Mouse (Mus musculus): ENCODE data around the gene Mlana. TPM values are rescaled to one million over a fixed set of nuclear protein-coding genes. Genes with fewer than 3 reads are reported as not detected.

The Mlana gene
- polyA plus RNA-seq, 1 experiment from 2014 or later = not detected

- no peaks in the 10 kb centered on the region for H3K4me1 ChIP-seq (ENCODE audit: control insufficient read depth, insufficient read depth, low read length)
- H3K4me3 ChIP-seq (ENCODE audit: low read length) = no peak overlapping the region
- no peak overlapping the region for H3K27ac ChIP-seq (ENCODE audit: low read length)
- no peaks in the 10 kb centered on the region for H3K36me3 ChIP-seq (ENCODE audit: control insufficient read depth, insufficient read depth, low read length)
- H3K9ac ChIP-seq (ENCODE audit: low read depth, low read length) = no peak overlapping the region
- WGBS = 62% methylated on average over 6 of the region's 6 CpGs
- no peaks in the 10 kb centered on the region for H3K9me3 ChIP-seq (ENCODE audit: control insufficient read depth, low read length)
- no peaks in the 10 kb centered on the region for H3K27me3 ChIP-seq (replicated peaks; ENCODE audit: control insufficient read depth, insufficient read depth, low read length)
- ATAC-seq = no peak
- no peak overlapping the region for H3K4me2 ChIP-seq (ENCODE audit: low read depth, low read length)
These were observed 37.9 kb upstream of the Mlana start for GRCm38 (mm10) chr19:29659705-29660104.

GRCm38 (mm10) chr19:29660835-29661764 lies 36.5 kb upstream of the Mlana start:
- ATAC-seq = no peak
- Histone ChIP-seq H3K27ac (ENCODE audit: low read length) (no peak overlapping the region), H3K4me2 (ENCODE audit: low read depth, low read length) (no peak overlapping the region), H3K36me3 (ENCODE audit: control insufficient read depth, insufficient read depth, low read length) (no peaks in the 10 kb centered on the region), H3K4me3 (ENCODE audit: low read length) (no peak overlapping the region), H3K4me1 (ENCODE audit: control insufficient read depth, insufficient read depth, low read length) (no peaks in the 10 kb centered on the region), H3K27me3 (replicated peaks; ENCODE audit: control insufficient read depth, insufficient read depth, low read length) (no peaks in the 10 kb centered on the region), H3K9ac (ENCODE audit: low read depth, low read length) (no peak overlapping the region), H3K9me3 (ENCODE audit: control insufficient read depth, low read length) (no peaks in the 10 kb centered on the region)
- WGBS = 69% methylated on average over 10 of the region's 10 CpGs

- Histone ChIP-seq H3K27me3 (replicated peaks; ENCODE audit: control insufficient read depth, insufficient read depth, low read length) (no peaks in the 10 kb centered on the region), H3K27ac (ENCODE audit: low read length) (no peak overlapping the region), H3K36me3 (ENCODE audit: control insufficient read depth, insufficient read depth, low read length) (no peaks in the 10 kb centered on the region), H3K4me2 (ENCODE audit: low read depth, low read length) (no peak overlapping the region), H3K9me3 (ENCODE audit: control insufficient read depth, low read length) (no peaks in the 10 kb centered on the region), H3K9ac (ENCODE audit: low read depth, low read length) (no peak overlapping the region), H3K4me1 (ENCODE audit: control insufficient read depth, insufficient read depth, low read length) (0 out of 2 replicates have a peak, but pooled peaks cover 1% of the 10 kb centered on the region), H3K4me3 (ENCODE audit: low read length) (no peak overlapping the region)
- ATAC-seq = no peak
- WGBS = 75% methylated on average over 6 of the region's 6 CpGs
These were observed 35.5 kb upstream of the Mlana start for GRCm38 (mm10) chr19:29661974-29662580.

DNA sequence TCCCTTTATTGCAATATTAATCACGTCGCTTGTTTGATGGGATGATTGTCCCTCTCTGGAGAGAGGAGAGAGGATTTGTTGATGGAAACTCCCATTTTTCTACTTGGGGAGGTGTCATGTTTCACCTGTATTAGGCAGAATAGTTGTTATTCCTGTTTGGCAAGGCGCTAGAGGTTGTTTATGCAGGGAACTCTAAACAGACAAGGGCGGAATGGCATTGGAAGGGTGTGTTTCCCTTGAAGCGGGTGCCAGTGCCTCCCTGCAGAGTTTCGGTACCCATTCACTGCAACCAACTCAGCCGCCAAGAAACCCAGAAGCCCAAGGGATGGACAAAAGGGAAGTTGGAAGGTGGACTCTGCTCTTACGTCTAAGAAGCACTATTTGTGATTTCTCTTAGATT lies 33.8 kb upstream of the Mlana start:
- no peak overlapping the region for H3K4me3 ChIP-seq (ENCODE audit: low read length)
- no peak overlapping the region for H3K27ac ChIP-seq (ENCODE audit: low read length)
- no peak overlapping the region for H3K4me2 ChIP-seq (ENCODE audit: low read depth, low read length)
- H3K36me3 ChIP-seq (ENCODE audit: control insufficient read depth, insufficient read depth, low read length) = no peaks in the 10 kb centered on the region
- 0 out of 2 replicates have a peak, but pooled peaks cover 2% of the 10 kb centered on the region for H3K4me1 ChIP-seq (ENCODE audit: control insufficient read depth, insufficient read depth, low read length)
- H3K9me3 ChIP-seq (ENCODE audit: control insufficient read depth, low read length) = no peaks in the 10 kb centered on the region
- no peak for ATAC-seq
- 67% methylated on average over 8 of the region's 8 CpGs for WGBS
- no peaks in the 10 kb centered on the region for H3K27me3 ChIP-seq (replicated peaks; ENCODE audit: control insufficient read depth, insufficient read depth, low read length)
- H3K9ac ChIP-seq (ENCODE audit: low read depth, low read length) = no peak overlapping the region

DNA sequence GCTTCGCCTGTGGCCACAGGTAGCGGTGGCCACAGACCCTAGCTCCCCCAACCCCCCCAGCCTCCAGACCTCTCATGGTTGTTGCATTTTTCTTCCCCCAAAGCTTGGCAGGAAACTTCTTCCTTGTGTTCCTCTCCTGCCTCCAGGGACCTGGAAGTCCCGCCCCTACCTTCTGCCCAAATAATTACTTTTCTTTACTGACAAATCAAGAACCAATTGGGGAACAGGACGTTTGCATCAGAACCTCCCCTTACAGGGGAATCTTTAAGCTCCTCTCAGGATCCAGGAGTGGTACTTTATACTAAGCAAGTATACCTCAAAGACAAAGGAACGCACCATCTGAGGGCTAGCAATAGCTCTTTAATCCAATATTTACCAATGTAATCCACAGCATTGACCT lies 32.7 kb upstream of the Mlana start:
- Histone ChIP-seq H3K27ac (ENCODE audit: low read length) (no peak overlapping the region), H3K36me3 (ENCODE audit: control insufficient read depth, insufficient read depth, low read length) (no peaks in the 10 kb centered on the region), H3K9me3 (ENCODE audit: control insufficient read depth, low read length) (no peaks in the 10 kb centered on the region), H3K27me3 (replicated peaks; ENCODE audit: control insufficient read depth, insufficient read depth, low read length) (no peaks in the 10 kb centered on the region), H3K4me1 (ENCODE audit: control insufficient read depth, insufficient read depth, low read length) (0 out of 2 replicates have a peak, but pooled peaks cover 2% of the 10 kb centered on the region), H3K9ac (ENCODE audit: low read depth, low read length) (no peak overlapping the region), H3K4me2 (ENCODE audit: low read depth, low read length) (no peak overlapping the region), H3K4me3 (ENCODE audit: low read length) (no peak overlapping the region)
- WGBS = 83% methylated on average over 5 of the region's 5 CpGs
- no peak for ATAC-seq

DNA sequence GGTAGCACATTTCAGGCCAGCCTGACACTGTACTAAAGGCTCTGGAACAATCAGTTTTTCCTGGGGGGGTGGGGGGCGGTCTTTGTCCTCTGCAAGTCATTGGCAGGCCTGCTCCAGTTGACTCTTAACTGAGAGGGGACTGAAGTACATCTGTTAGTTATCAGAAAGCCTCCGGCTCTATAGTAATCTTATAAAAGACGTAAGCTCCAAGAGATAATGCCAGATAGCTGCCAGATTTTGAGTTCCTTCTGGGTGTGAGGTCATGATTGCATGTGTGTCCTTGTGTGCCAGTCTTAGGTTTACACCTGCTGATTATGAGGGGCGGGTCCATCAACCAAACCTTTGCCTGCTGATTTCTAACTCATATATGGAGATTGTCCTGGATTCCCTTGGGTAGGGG lies 31.5 kb upstream of the Mlana start:
- Histone ChIP-seq H3K27ac (ENCODE audit: low read length) (no peak overlapping the region), H3K4me2 (ENCODE audit: low read depth, low read length) (no peak overlapping the region), H3K4me1 (ENCODE audit: control insufficient read depth, insufficient read depth, low read length) (0 out of 2 replicates have a peak, but pooled peaks cover 2% of the 10 kb centered on the region), H3K9me3 (ENCODE audit: control insufficient read depth, low read length) (no peaks in the 10 kb centered on the region), H3K4me3 (ENCODE audit: low read length) (no peak overlapping the region), H3K27me3 (replicated peaks; ENCODE audit: control insufficient read depth, insufficient read depth, low read length) (no peaks in the 10 kb centered on the region), H3K36me3 (ENCODE audit: control insufficient read depth, insufficient read depth, low read length) (no peaks in the 10 kb centered on the region), H3K9ac (ENCODE audit: low read depth, low read length) (no peak overlapping the region)
- WGBS = 56% methylated on average over 4 of the region's 4 CpGs
- no peak for ATAC-seq

DNA sequence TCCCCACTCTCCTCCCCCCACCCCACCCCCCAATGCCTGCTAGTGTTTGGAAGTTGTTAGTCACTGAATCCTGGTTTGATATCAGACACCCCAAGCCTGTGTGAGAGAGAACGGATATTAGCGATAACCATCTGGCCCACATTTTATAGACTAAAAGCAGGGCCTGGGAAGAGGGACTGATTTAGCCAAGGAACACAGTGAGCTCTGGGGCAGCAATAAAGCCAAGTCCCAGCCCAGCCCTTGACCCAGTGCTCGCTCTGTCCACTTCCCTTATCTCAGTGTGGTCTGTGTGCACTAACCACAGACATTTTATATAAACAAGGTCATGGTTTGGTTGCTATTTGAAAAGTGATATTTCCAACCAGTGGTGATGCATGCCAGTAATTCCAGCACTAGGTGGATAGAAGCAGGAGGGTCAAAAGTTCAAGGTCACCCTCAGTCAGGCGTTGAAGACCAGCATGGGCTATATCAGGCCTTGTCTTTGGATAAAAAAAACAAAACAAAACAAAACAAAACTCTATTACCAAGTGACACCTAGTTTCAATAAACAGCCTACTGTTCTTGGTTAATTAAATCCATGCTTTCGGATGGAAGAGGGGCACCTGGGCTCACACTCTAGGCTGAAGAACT lies 30.5 kb upstream of the Mlana start:
- H3K4me2 ChIP-seq (ENCODE audit: low read depth, low read length) = no peak overlapping the region
- no peaks in the 10 kb centered on the region for H3K9me3 ChIP-seq (ENCODE audit: control insufficient read depth, low read length)
- no peak overlapping the region for H3K4me3 ChIP-seq (ENCODE audit: low read length)
- no peak overlapping the region for H3K9ac ChIP-seq (ENCODE audit: low read depth, low read length)
- 57% methylated on average over 5 of the region's 5 CpGs for WGBS
- ATAC-seq = no peak
- no peaks in the 10 kb centered on the region for H3K27me3 ChIP-seq (replicated peaks; ENCODE audit: control insufficient read depth, insufficient read depth, low read length)
- H3K36me3 ChIP-seq (ENCODE audit: control insufficient read depth, insufficient read depth, low read length) = no peaks in the 10 kb centered on the region
- no peak overlapping the region for H3K27ac ChIP-seq (ENCODE audit: low read length)
- H3K4me1 ChIP-seq (ENCODE audit: control insufficient read depth, insufficient read depth, low read length) = 0 out of 2 replicates have a peak, but pooled peaks cover 2% of the 10 kb centered on the region

GRCm38 (mm10) chr19:29668135-29668534 lies 29.5 kb upstream of the Mlana start:
- no peaks in the 10 kb centered on the region for H3K27me3 ChIP-seq (replicated peaks; ENCODE audit: control insufficient read depth, insufficient read depth, low read length)
- H3K9ac ChIP-seq (ENCODE audit: low read depth, low read length) = no peak overlapping the region
- no peak overlapping the region for H3K27ac ChIP-seq (ENCODE audit: low read length)
- H3K4me1 ChIP-seq (ENCODE audit: control insufficient read depth, insufficient read depth, low read length) = 0 out of 2 replicates have a peak, but pooled peaks cover 2% of the 10 kb centered on the region
- 82% methylated on average over 7 of the region's 7 CpGs for WGBS
- H3K36me3 ChIP-seq (ENCODE audit: control insufficient read depth, insufficient read depth, low read length) = no peaks in the 10 kb centered on the region
- H3K4me2 ChIP-seq (ENCODE audit: low read depth, low read length) = no peak overlapping the region
- no peaks in the 10 kb centered on the region for H3K9me3 ChIP-seq (ENCODE audit: control insufficient read depth, low read length)
- ATAC-seq = no peak
- no peak overlapping the region for H3K4me3 ChIP-seq (ENCODE audit: low read length)

- 0 out of 2 replicates have a peak, but pooled peaks cover 2% of the 10 kb centered on the region for H3K4me1 ChIP-seq (ENCODE audit: control insufficient read depth, insufficient read depth, low read length)
- H3K9me3 ChIP-seq (ENCODE audit: control insufficient read depth, low read length) = no peaks in the 10 kb centered on the region
- H3K4me3 ChIP-seq (ENCODE audit: low read length) = no peak overlapping the region
- no peaks in the 10 kb centered on the region for H3K27me3 ChIP-seq (replicated peaks; ENCODE audit: control insufficient read depth, insufficient read depth, low read length)
- no peaks in the 10 kb centered on the region for H3K36me3 ChIP-seq (ENCODE audit: control insufficient read depth, insufficient read depth, low read length)
- no peak for ATAC-seq
- no peak overlapping the region for H3K4me2 ChIP-seq (ENCODE audit: low read depth, low read length)
- H3K27ac ChIP-seq (ENCODE audit: low read length) = no peak overlapping the region
- 83% methylated on average over 6 of the region's 6 CpGs for WGBS
- no peak overlapping the region for H3K9ac ChIP-seq (ENCODE audit: low read depth, low read length)
These were observed 27.4 kb upstream of the Mlana start for GRCm38 (mm10) chr19:29670247-29670646.
